Mouse (Mus musculus): ENCODE measurements at regions not wholly inside any gene's neighbourhood (a gene's known extent, or its start where the extent isn't known, plus 50 kb on each side); places are given as distances from the start of the nearest gene placed in this dataset.

- DNase-seq = no peak
Measured at GRCm38 (mm10) chr16:18683556-18683955, 53.8 kb upstream of the Sept5 start.

GRCm38 (mm10) chr16:18686044-18686761 is 56.4 kb upstream of the Sept5 start:
- no peak for DNase-seq

GRCm38 (mm10) chr16:18686916-18687315 is 57.2 kb upstream of the Sept5 start:
- DNase-seq = peak; percentile 84

- DNase-seq = peak; percentile 66
Measured at GRCm38 (mm10) chr16:18687367-18687766, 57.6 kb upstream of the Sept5 start.

- DNase-seq = no peak
Measured at GRCm38 (mm10) chr16:18695596-18695995, 65.8 kb upstream of the Sept5 start.

GRCm38 (mm10) chr16:18696074-18696819 is 66.5 kb upstream of the Sept5 start:
- DNase-seq = peak; percentile 80

GRCm38 (mm10) chr16:18696820-18697168 is 67.0 kb upstream of the Sept5 start:
- no peak for DNase-seq

GRCm38 (mm10) chr16:18704126-18704525 is 72.5 kb upstream of the Cldn5 start:
- no peak for DNase-seq

GRCm38 (mm10) chr16:18705028-18705648 is 71.5 kb upstream of the Cldn5 start:
- no peak for DNase-seq

GRCm38 (mm10) chr16:18711637-18712125 is 65.0 kb upstream of the Cldn5 start:
- DNase-seq = no peak

GRCm38 (mm10) chr16:18713017-18713416 is 63.6 kb upstream of the Cldn5 start:
- DNase-seq = no peak

- no peak for DNase-seq
Measured at GRCm38 (mm10) chr16:18715381-18715780, 61.3 kb upstream of the Cldn5 start.

- no peak for DNase-seq
Measured at GRCm38 (mm10) chr16:18718040-18718439, 58.6 kb upstream of the Cldn5 start.

GRCm38 (mm10) chr16:18720433-18721233 is 56.0 kb upstream of the Cldn5 start:
- no peak for DNase-seq

- no peak for DNase-seq
Measured at GRCm38 (mm10) chr16:18723186-18723843, 53.3 kb upstream of the Cldn5 start.

- no peak for DNase-seq
Measured at GRCm38 (mm10) chr16:18723874-18724273, 52.8 kb upstream of the Cldn5 start.

GRCm38 (mm10) chr16:18724706-18725105 is 51.9 kb upstream of the Cldn5 start:
- no peak for DNase-seq
